Mouse (Mus musculus) lung, postnatal 4 days (tissue): ENCODE measurements around the gene Afg1l.

ENCODE experiments used
- DNase-seq, 2 experiments: peaks; one replicate each; pipeline ENCODE4 v3.0.0; 2021

Afg1l gene

GRCm38 (mm10) chr10:42476774-42477475, 1.4 kb downstream of the Afg1l start:
- peak in 1 of 2 experiments; percentile 25 for DNase-seq

- DNase-seq: no peak
These were observed 3.3 kb downstream of the Afg1l start for GRCm38 (mm10) chr10:42474946-42475514.

GRCm38 (mm10) chr10:42464805-42465204, 13.6 kb downstream of the Afg1l start:
- DNase-seq: no peak

- peak; percentile 50 to 62 for DNase-seq
These were observed 14.1 kb downstream of the Afg1l start for GRCm38 (mm10) chr10:42464224-42464623.

GRCm38 (mm10) chr10:42457557-42458191, 20.7 kb downstream of the Afg1l start:
- peak; percentile 73 to 88 for DNase-seq

- DNase-seq: no peak
These were observed 22.4 kb downstream of the Afg1l start for GRCm38 (mm10) chr10:42455981-42456380.

- DNase-seq: no peak
These were observed 23.7 kb downstream of the Afg1l start for GRCm38 (mm10) chr10:42454690-42455089.

- DNase-seq: peak; percentile 27 to 55
These were observed 24.1 kb downstream of the Afg1l start for GRCm38 (mm10) chr10:42454266-42454665.

GRCm38 (mm10) chr10:42449672-42450071, 28.7 kb downstream of the Afg1l start:
- DNase-seq: no peak

- no peak for DNase-seq
These were observed 30.0 kb downstream of the Afg1l start for GRCm38 (mm10) chr10:42448371-42448770.

GRCm38 (mm10) chr10:42446145-42446544, 32.2 kb downstream of the Afg1l start:
- DNase-seq: no peak

- DNase-seq: no peak
These were observed 41.2 kb downstream of the Afg1l start for GRCm38 (mm10) chr10:42436842-42437805.

- no peak for DNase-seq
These were observed 60.7 kb downstream of the Afg1l start for GRCm38 (mm10) chr10:42417530-42418174.

- DNase-seq: no peak
These were observed 62.4 kb downstream of the Afg1l start for GRCm38 (mm10) chr10:42415821-42416470.

GRCm38 (mm10) chr10:42410748-42411537, 67.4 kb downstream of the Afg1l start:
- DNase-seq: peak; percentile 56 to 73

GRCm38 (mm10) chr10:42390436-42390835, 87.9 kb downstream of the Afg1l start:
- DNase-seq: no peak

- no peak for DNase-seq
These were observed 90.2 kb downstream of the Afg1l start for GRCm38 (mm10) chr10:42388181-42388580.

- no peak for DNase-seq
These were observed 93.3 kb downstream of the Afg1l start for GRCm38 (mm10) chr10:42384946-42385644.

GRCm38 (mm10) chr10:42383708-42384107, 94.7 kb downstream of the Afg1l start:
- DNase-seq: no peak

- DNase-seq: no peak
These were observed 114.1 kb downstream of the Afg1l start for GRCm38 (mm10) chr10:42364216-42364615.
